Mouse (Mus musculus): Measurements from ENCODE around the gene Snx4. TPM values are rescaled to one million over a fixed set of nuclear protein-coding genes. Genes with fewer than 3 reads are reported as not detected.
A peak's percentile ranks its signal among the peaks of the same experiment; 100 is the strongest.

Snx4 gene
- polyA plus RNA-seq, 1 experiment from 2014 or later = 83.6 TPM

- no peak overlapping the region for H3K4me3 ChIP-seq (replicated peaks)
- no peak overlapping the region for H3K9ac ChIP-seq
- H3K36me3 ChIP-seq = no peaks in the 10 kb centered on the region
- no peak overlapping the region for H3K27ac ChIP-seq (replicated peaks)
- H3K27me3 ChIP-seq = no peaks in the 10 kb centered on the region
- no peak for ATAC-seq (ENCODE audit: insufficient number of reproducible peaks, low FRiP score, low TSS enrichment, low read depth)
- WGBS = 41% methylated on average over 5 of the region's 5 CpGs
- H3K4me2 ChIP-seq (replicated peaks) = no peak overlapping the region
- peaks cover 10% of the 10 kb centered on the region for H3K4me1 ChIP-seq
- H3K9me3 ChIP-seq (replicated peaks) = no peaks in the 10 kb centered on the region
Measured at GRCm38 (mm10) chr16:33343106-33343505, 91.9 kb downstream of the Snx4 start.

GRCm38 (mm10) chr16:33343601-33344000, 92.4 kb downstream of the Snx4 start:
- Histone ChIP-seq H3K9ac (no peak overlapping the region), H3K9me3 (replicated peaks) (no peaks in the 10 kb centered on the region), H3K27ac (replicated peaks) (no peak overlapping the region), H3K27me3 (no peaks in the 10 kb centered on the region), H3K36me3 (no peaks in the 10 kb centered on the region), H3K4me2 (replicated peaks) (no peak overlapping the region), H3K4me1 (peaks cover 10% of the 10 kb centered on the region), H3K4me3 (replicated peaks) (no peak overlapping the region)
- 81% methylated on average over 7 of the region's 7 CpGs for WGBS
- no peak for ATAC-seq (ENCODE audit: insufficient number of reproducible peaks, low FRiP score, low TSS enrichment, low read depth)

GRCm38 (mm10) chr16:33344379-33344778, 93.1 kb downstream of the Snx4 start:
- H3K4me2 ChIP-seq (replicated peaks) = 0 out of 2 replicates have a peak overlapping the region, but pooled peaks have one; percentile 25
- ATAC-seq (ENCODE audit: insufficient number of reproducible peaks, low FRiP score, low TSS enrichment, low read depth) = no peak
- H3K27me3 ChIP-seq = no peaks in the 10 kb centered on the region
- no peaks in the 10 kb centered on the region for H3K9me3 ChIP-seq (replicated peaks)
- 0 out of 2 replicates have a peak overlapping the region, but pooled peaks have one; percentile 7 for H3K4me3 ChIP-seq (replicated peaks)
- H3K36me3 ChIP-seq = no peaks in the 10 kb centered on the region
- peak overlapping the region; percentile 66; the same call in 1 of the 2 replicates for H3K27ac ChIP-seq (replicated peaks)
- H3K4me1 ChIP-seq = peaks cover 10% of the 10 kb centered on the region
- no peak overlapping the region for H3K9ac ChIP-seq
- WGBS = 34% methylated on average over 9 of the region's 9 CpGs

GRCm38 (mm10) chr16:33344875-33345274, 93.6 kb downstream of the Snx4 start:
- Histone ChIP-seq H3K4me2 (replicated peaks) (no peak overlapping the region), H3K9me3 (replicated peaks) (no peaks in the 10 kb centered on the region), H3K9ac (no peak overlapping the region), H3K4me3 (replicated peaks) (0 out of 2 replicates have a peak overlapping the region, but pooled peaks have one; percentile 4), H3K27ac (replicated peaks) (no peak overlapping the region), H3K4me1 (peaks cover 10% of the 10 kb centered on the region), H3K27me3 (no peaks in the 10 kb centered on the region), H3K36me3 (no peaks in the 10 kb centered on the region)
- WGBS = 66% methylated on average over 4 of the region's 4 CpGs
- no peak for ATAC-seq (ENCODE audit: insufficient number of reproducible peaks, low FRiP score, low TSS enrichment, low read depth)

- H3K4me2 ChIP-seq (replicated peaks) = no peak overlapping the region
Measured at GRCm38 (mm10) chr16:33346376-33346775, 95.1 kb downstream of the Snx4 start.

GRCm38 (mm10) chr16:33347134-33347533, 95.9 kb downstream of the Snx4 start:
- Histone ChIP-seq H3K27me3 (no peaks in the 10 kb centered on the region), H3K9ac (no peak overlapping the region), H3K27ac (replicated peaks) (no peak overlapping the region), H3K4me1 (peaks cover 10% of the 10 kb centered on the region), H3K9me3 (replicated peaks) (no peaks in the 10 kb centered on the region), H3K4me3 (replicated peaks) (no peak overlapping the region), H3K4me2 (replicated peaks) (no peak overlapping the region), H3K36me3 (no peaks in the 10 kb centered on the region)
- WGBS = 46% methylated on average over 5 of the region's 5 CpGs
- no peak for ATAC-seq (ENCODE audit: insufficient number of reproducible peaks, low FRiP score, low TSS enrichment, low read depth)

More at GRCm38 (mm10) chr16:33346376-33346775, 95.1 kb downstream of the Snx4 start:
- no peak overlapping the region for H3K27ac ChIP-seq (replicated peaks)
- H3K36me3 ChIP-seq = no peaks in the 10 kb centered on the region
- H3K9ac ChIP-seq = no peak overlapping the region
- peaks cover 10% of the 10 kb centered on the region for H3K4me1 ChIP-seq
- H3K27me3 ChIP-seq = no peaks in the 10 kb centered on the region
- no peaks in the 10 kb centered on the region for H3K9me3 ChIP-seq (replicated peaks)
- H3K4me3 ChIP-seq (replicated peaks) = no peak overlapping the region
- WGBS = 59% methylated on average over 3 of the region's 3 CpGs
- ATAC-seq (ENCODE audit: insufficient number of reproducible peaks, low FRiP score, low TSS enrichment, low read depth) = no peak

Other genes starting within 250 kb of the Snx4 start
- gene Iqcg, start 195.2 kb upstream of the Snx4 start, polyA plus RNA-seq (2015; fragmentation: Nextera tagmentation; extraction: Ambion mirVana) = 7.5 and 12.1 TPM in 2 replicates
- gene Rpl35a, start 195.0 kb upstream of the Snx4 start, polyA plus RNA-seq (2015; fragmentation: Nextera tagmentation; extraction: Ambion mirVana) = 817 and 937 TPM in 2 replicates
- gene Lmln, start 188.9 kb upstream of the Snx4 start, polyA plus RNA-seq (2015; fragmentation: Nextera tagmentation; extraction: Ambion mirVana) = 1.9 and 2.3 TPM in 2 replicates
- 17.6 and 18.4 TPM in 2 replicates for gene Osbpl11, start 66.4 kb upstream of the Snx4 start, polyA plus RNA-seq (2015; fragmentation: Nextera tagmentation; extraction: Ambion mirVana)
- gene Zfp148, start 129.4 kb downstream of the Snx4 start, polyA plus RNA-seq (2015; fragmentation: Nextera tagmentation; extraction: Ambion mirVana) = 55.3 and 58.8 TPM in 2 replicates